Mouse (Mus musculus) myocyte (in vitro differentiated cells): ENCODE results near the gene Add2. TPM values are rescaled to one million over a fixed set of nuclear protein-coding genes. Genes with fewer than 3 reads are reported as not detected.

Experiments
- H3K27me3 ChIP-seq: one replicate; pipeline ENCODE4 v1.6.1; 2011; ENCODE audit not compliant: control insufficient read depth, insufficient read depth, insufficient read length
- H3K36me3 ChIP-seq: one replicate; pipeline ENCODE4 v1.6.1; 2011; ENCODE audit not compliant: control insufficient read depth, insufficient read depth
- H3K4me2 ChIP-seq: one replicate; pipeline ENCODE4 v1.6.1; 2011; ENCODE audit warnings: low read depth, control low read depth
- H3K4me3 ChIP-seq: one replicate; pipeline ENCODE4 v1.5.1; 2011; ENCODE audit warnings: mild to moderate bottlenecking, control low read depth, moderate library complexity
- H3K79me2 ChIP-seq: one replicate; pipeline ENCODE4 v1.6.1; 2011; ENCODE audit not compliant: control insufficient read depth, insufficient read depth
- H3ac ChIP-seq: one replicate; pipeline ENCODE4 v1.6.1; 2011; ENCODE audit not compliant: control insufficient read depth, insufficient read length
- CEBPB ChIP-seq: IDR thresholded peaks from 2 replicates; pipeline ENCODE4 v1.6.1; 2011; ENCODE audit warnings: mild to moderate bottlenecking, moderate library complexity; ENCODE audit not compliant: poor library complexity, insufficient read depth, severe bottlenecking
- E2F4 ChIP-seq: IDR thresholded peaks from one replicate; pipeline ENCODE4 v1.6.1; 2011; ENCODE audit warnings: mild to moderate bottlenecking, control low read depth, moderate library complexity; ENCODE audit not compliant: insufficient read depth
- MAX ChIP-seq: IDR thresholded peaks from one replicate; pipeline ENCODE4 v1.6.1; 2011; ENCODE audit warnings: low read depth, mild to moderate bottlenecking, control low read depth
- MYOD1 ChIP-seq, 3 experiments: IDR thresholded peaks; one replicate each; pipeline ENCODE4 v1.6.1; 2011; ENCODE audit warnings: control low read depth in 2 of 3, low read depth in 2 of 3, mild to moderate bottlenecking in 2 of 3, moderate library complexity in 1 of 3; ENCODE audit not compliant: insufficient read length in 2 of 3, control insufficient read depth in 1 of 3
- MYOG ChIP-seq, 3 experiments: IDR thresholded peaks; one replicate each; pipeline ENCODE4 v1.6.1; 2011; ENCODE audit warnings: control low read depth in 2 of 3, low read depth in 2 of 3, mild to moderate bottlenecking in 2 of 3; ENCODE audit not compliant: insufficient read length in 2 of 3, control insufficient read depth in 1 of 3, insufficient read depth in 1 of 3
- POLR2A ChIP-seq: IDR thresholded peaks from one replicate; pipeline ENCODE4 v1.6.1; 2011; ENCODE audit warnings: low read depth, mild to moderate bottlenecking, control low read depth, moderate library complexity; ENCODE audit not compliant: insufficient read length
- POLR2AphosphoS2 ChIP-seq: IDR thresholded peaks from one replicate; pipeline ENCODE4 v1.6.1; 2011; ENCODE audit warnings: low read depth, control low read depth; ENCODE audit not compliant: insufficient read length
- REST ChIP-seq: IDR thresholded peaks from one replicate; pipeline ENCODE4 v1.6.1; 2011; ENCODE audit warnings: mild to moderate bottlenecking, control low read depth, moderate library complexity; ENCODE audit not compliant: insufficient read depth, insufficient read length
- SRF ChIP-seq: IDR thresholded peaks from one replicate; pipeline ENCODE4 v1.6.1; 2011; ENCODE audit warnings: low read depth; ENCODE audit not compliant: control insufficient read depth, insufficient read length
- TCF12 ChIP-seq: IDR thresholded peaks from one replicate; pipeline ENCODE4 v1.6.1; 2011; ENCODE audit warnings: mild to moderate bottlenecking, control low read depth; ENCODE audit not compliant: poor library complexity, insufficient read depth, severe bottlenecking
- TCF3 ChIP-seq: IDR thresholded peaks from one replicate; pipeline ENCODE4 v1.6.1; 2011; ENCODE audit warnings: low read depth, control low read depth; ENCODE audit not compliant: insufficient read length
- USF1 ChIP-seq: IDR thresholded peaks from one replicate; pipeline ENCODE4 v1.6.1; 2011; ENCODE audit warnings: low read depth, mild to moderate bottlenecking, control low read depth, moderate library complexity
- polyA plus RNA-seq: library from polyadenylated mRNA; unstranded; fragments of >200 nt; fragmentation: generic; extraction: Trizol; gene quantifications from one replicate; pipeline ENCODE4 v1.2.1, GENCODE M21; 2012; ENCODE audit warnings: missing spikeins

The Add2 gene
- polyA plus RNA-seq, 1 experiment, result 3.6 TPM

GRCm38 (mm10) chr6:86048509-86048908, 20.0 kb downstream of the Add2 start:
- H3K36me3 ChIP-seq, result no peaks in the 10 kb centered on the region

GRCm38 (mm10) chr6:86050586-86051268, 22.2 kb downstream of the Add2 start:
- Histone ChIP-seq H3K36me3 (no peaks in the 10 kb centered on the region), H3K4me3 (no peak overlapping the region), H3ac (no peak overlapping the region), H3K4me2 (no peak overlapping the region), H3K27me3 (no peaks in the 10 kb centered on the region), H3K79me2 (no peaks in the 10 kb centered on the region)
- TF ChIP-seq MYOD1 (IDR thresholded peaks at IDR 0.05; ENCODE audit: control insufficient read depth in 1 of 3, insufficient read length in 2 of 3, low read depth in 2 of 3), result no peak
- TF ChIP-seq E2F4, result no peak
- no peak for TF ChIP-seq CEBPB
- no peak for TF ChIP-seq POLR2A
- TF ChIP-seq MAX, result no peak
- TF ChIP-seq TCF3, result no peak
- TF ChIP-seq USF1, result no peak
- no peak for TF ChIP-seq SRF
- TF ChIP-seq POLR2AphosphoS2, result no peak
- TF ChIP-seq MYOG (IDR thresholded peaks at IDR 0.05; ENCODE audit: control insufficient read depth in 1 of 3, insufficient read depth in 1 of 3, insufficient read length in 2 of 3, low read depth in 2 of 3), result no peak
- no peak for TF ChIP-seq REST
- TF ChIP-seq TCF12, result no peak

More at GRCm38 (mm10) chr6:86048509-86048908, 20.0 kb downstream of the Add2 start:
- no peaks in the 10 kb centered on the region for H3K79me2 ChIP-seq
- H3K27me3 ChIP-seq, result no peaks in the 10 kb centered on the region
- no peak overlapping the region for H3ac ChIP-seq
- no peak for TF ChIP-seq MYOG (IDR thresholded peaks at IDR 0.05; ENCODE audit: control insufficient read depth in 1 of 3, insufficient read depth in 1 of 3, insufficient read length in 2 of 3, low read depth in 2 of 3)
- no peak for TF ChIP-seq TCF3
- TF ChIP-seq USF1, result no peak
- TF ChIP-seq MAX, result no peak
- no peak for TF ChIP-seq CEBPB
- no peak for TF ChIP-seq POLR2AphosphoS2
- TF ChIP-seq TCF12, result no peak
- TF ChIP-seq REST, result no peak
- H3K4me3 ChIP-seq, result no peak overlapping the region
- H3K4me2 ChIP-seq, result no peak overlapping the region

- no peaks in the 10 kb centered on the region for H3K79me2 ChIP-seq
- H3K4me3 ChIP-seq, result no peak overlapping the region
- H3ac ChIP-seq, result no peak overlapping the region
- no peaks in the 10 kb centered on the region for H3K27me3 ChIP-seq
- no peak overlapping the region for H3K4me2 ChIP-seq
- TF ChIP-seq TCF12, result no peak
- no peak for TF ChIP-seq TCF3
- TF ChIP-seq SRF, result no peak
- no peak for TF ChIP-seq POLR2AphosphoS2
- no peak for TF ChIP-seq REST
- no peak for TF ChIP-seq MYOD1 (IDR thresholded peaks at IDR 0.05; ENCODE audit: control insufficient read depth in 1 of 3, insufficient read length in 2 of 3, low read depth in 2 of 3)
- TF ChIP-seq CEBPB, result no peak
- no peaks in the 10 kb centered on the region for H3K36me3 ChIP-seq
These were observed 23.6 kb downstream of the Add2 start for GRCm38 (mm10) chr6:86052032-86052459.

GRCm38 (mm10) chr6:86052556-86052955, 24.1 kb downstream of the Add2 start:
- H3K4me2 ChIP-seq, result no peak overlapping the region
- H3K36me3 ChIP-seq, result no peaks in the 10 kb centered on the region
- H3ac ChIP-seq, result no peak overlapping the region
- TF ChIP-seq REST (no peak), E2F4 (no peak), SRF (no peak)
- H3K4me3 ChIP-seq, result no peak overlapping the region
- no peaks in the 10 kb centered on the region for H3K79me2 ChIP-seq
- no peaks in the 10 kb centered on the region for H3K27me3 ChIP-seq

GRCm38 (mm10) chr6:86053099-86053498, 24.6 kb downstream of the Add2 start:
- Histone ChIP-seq H3K4me3 (no peak overlapping the region), H3ac (no peak overlapping the region)
- TF ChIP-seq MYOD1 (IDR thresholded peaks at IDR 0.05; ENCODE audit: control insufficient read depth in 1 of 3, insufficient read length in 2 of 3, low read depth in 2 of 3) (peak in 1 of 3 experiments; percentile 25), SRF (no peak)

More at GRCm38 (mm10) chr6:86053099-86053498, 24.6 kb downstream of the Add2 start:
- no peaks in the 10 kb centered on the region for H3K27me3 ChIP-seq
- H3K36me3 ChIP-seq, result no peaks in the 10 kb centered on the region
- no peak overlapping the region for H3K4me2 ChIP-seq
- H3K79me2 ChIP-seq, result no peaks in the 10 kb centered on the region
